Comparison of ENCODE assay signal across 11 mouse cellular contexts in genomic region chr6:54431761-54432160, GRCm38 (mm10). TPM values are rescaled to one million over a fixed set of nuclear protein-coding genes. Genes with fewer than 3 reads are reported as not detected.
DNase-seq lines count a peak whose midpoint lies in the region; ATAC-seq and TF ChIP-seq lines count a peak whose summit lies in the region.
"Had no signal": no experiment of that assay in that cellular context is flagged by ENCODE, and none has a peak within 500 bp of the region (broad histone marks: within the 10 kb centered on the region; RNA-seq: fewer than 3 reads in every experiment).

No protein-coding gene starts in this region.

- no peak overlapping the region for H3K9ac ChIP-seq in midbrain, postnatal 0 days (replicated peaks; ENCODE audit: low read length, poor library complexity, severe bottlenecking)
- H3K9ac ChIP-seq: limb, embryonic 15.5 days had no signal

- no peaks in the 10 kb centered on the region for H3K9me3 ChIP-seq in midbrain, postnatal 0 days (ENCODE audit: low read length)
- H3K9me3 ChIP-seq: limb, embryonic 15.5 days had no signal

- TF ChIP-seq CTCF in midbrain, postnatal 0 days (IDR thresholded peaks at IDR 0.05): no peak

- H3K4me2 ChIP-seq in midbrain, postnatal 0 days (ENCODE audit: low read depth, low read length, poor library complexity, severe bottlenecking): peak overlapping the region; percentile 84
- H3K4me2 ChIP-seq: limb, embryonic 15.5 days had no signal

- no peaks in the 10 kb centered on the region for H3K27me3 ChIP-seq in midbrain, postnatal 0 days (ENCODE audit: insufficient read depth, low read length)

- H3K27ac ChIP-seq in midbrain, postnatal 0 days (ENCODE audit: low read depth, low read length): no peak overlapping the region
- H3K27ac ChIP-seq: limb, embryonic 15.5 days had no signal

- no peak overlapping the region for H3K4me3 ChIP-seq in midbrain, postnatal 0 days (ENCODE audit: low read depth, low read length)
- H3K4me3 ChIP-seq: limb, embryonic 15.5 days had no signal

- peak; percentile 94 for DNase-seq in heart, adult 11 months
- DNase-seq in heart, postnatal 4 days: no peak
- peak; percentile 59 to 64 for DNase-seq in cerebellum, postnatal 10 days
- DNase-seq in layer of hippocampus, adult 11-12 months (ENCODE audit: low spot score): peak; percentile 89
- DNase-seq in midbrain, postnatal 0 days (ENCODE audit: low spot score): peak; percentile 29
- DNase-seq in adrenal gland, adult 18-20 months (ENCODE audit: low spot score in 2 of 2): no peak
- DNase-seq in adrenal gland, postnatal 4 days (ENCODE audit: low spot score in 2 of 2): no peak
- DNase-seq in gastrocnemius, adult 8-10 months (ENCODE audit: low spot score in 2 of 2): no peak
- DNase-seq: adrenal gland, postnatal 10 days had no signal

- H3K4me1 ChIP-seq in midbrain, postnatal 0 days (ENCODE audit: insufficient read depth, low read length): peaks cover 10% of the 10 kb centered on the region; the same call in 1 of the 2 replicates

- no peak for ATAC-seq in midbrain, postnatal 0 days (ENCODE audit: low FRiP score)

- no peaks in the 10 kb centered on the region for H3K36me3 ChIP-seq in midbrain, postnatal 0 days (ENCODE audit: insufficient read depth, low read length)
- H3K36me3 ChIP-seq: limb, embryonic 15.5 days had no signal

- WGBS in midbrain, postnatal 0 days: 48% methylated on average over 10 of the region's 10 CpGs

RNA-seq across cellular contexts. Expression of gene Wipf3, which starts 2.4 kb away (rescaled TPM):
- 10 to 100 TPM; 15.2 to 15.9 TPM for total RNA-seq in heart, postnatal 4 days (2021)
- total RNA-seq in midbrain, postnatal 0 days (2014; rRNA removed): 4.5 and 5.9 TPM in 2 replicates
- 1.3 and 1.7 TPM in 2 replicates for polyA plus RNA-seq in midbrain, postnatal 0 days (2015; fragmentation: Nextera tagmentation; extraction: Ambion mirVana)
- 1 to 10 TPM; 1.1 to 2.9 TPM for total RNA-seq in adrenal gland, adult 18-20 months (2021)
- 1 to 10 TPM; 2.7 to 4.3 TPM for total RNA-seq in adrenal gland, postnatal 4 days (2021)
- total RNA-seq in gastrocnemius, adult 8-10 months (2022): 10 to 100 TPM; 12.5 to 17.2 (median 13.2) TPM
- total RNA-seq: neutrophil, adult 5-6 weeks had no signal

Comparison
In these comparisons a context has a peak if more than half of its experiments do, and no peak if none do; other contexts are left out.
1. DNase-seq: peak in heart, adult 11 months (single experiment), cerebellum, postnatal 10 days (2 of 2), layer of hippocampus, adult 11-12 months (single experiment) and midbrain, postnatal 0 days (single experiment); none in heart, postnatal 4 days (single experiment), adrenal gland, adult 18-20 months (0 of 2), adrenal gland, postnatal 4 days (0 of 2) and gastrocnemius, adult 8-10 months (0 of 2).